Mouse (Mus musculus): ENCODE data around the gene Prr15l. TPM values are rescaled to one million over a fixed set of nuclear protein-coding genes. Genes with fewer than 3 reads are reported as not detected.

The Prr15l gene
- polyA plus RNA-seq (2014; fragmentation: Nextera tagmentation; extraction: Ambion mirVana): 0.35 and 0.97 TPM in 2 replicates

GRCm38 (mm10) chr11:96928088-96928487 lies at the start of gene Prr15l:
Prr15l (plus strand) TSS chr11:96928104.
- Histone ChIP-seq H3K9me3 (ENCODE audit: control insufficient read depth, low read length) (no peaks in the 10 kb centered on the region), H3K27ac (replicated peaks; ENCODE audit: low read depth, low read length) (no peak within 1 kb of the TSS), H3K27me3 (ENCODE audit: control insufficient read depth, insufficient read depth, low read length) (peaks cover 14% of the 10 kb centered on the region), H3K4me1 (ENCODE audit: control insufficient read depth, insufficient read depth, low read length) (no peaks in the 10 kb centered on the region), H3K9ac (ENCODE audit: low read length) (no peak within 1 kb of the TSS), H3K4me2 (ENCODE audit: low read depth, severe bottlenecking) (no peak within 1 kb of the TSS), H3K4me3 (ENCODE audit: low read depth, low read length) (no peak within 1 kb of the TSS), H3K36me3 (ENCODE audit: control insufficient read depth, insufficient read depth, low read length) (no peaks in the 10 kb centered on the region)
- no peak for ATAC-seq (ENCODE audit: insufficient number of reproducible peaks, low FRiP score, low TSS enrichment, low read depth)
- DNase-seq (ENCODE audit: low spot score): no peak
- WGBS: 62% methylated on average over 2 of the region's 2 CpGs

GRCm38 (mm10) chr11:96878715-96879114 lies 49.2 kb upstream of the Prr15l start:
- no peaks in the 10 kb centered on the region for H3K36me3 ChIP-seq (ENCODE audit: control insufficient read depth, insufficient read depth, low read length)
- no peak overlapping the region for H3K4me2 ChIP-seq (ENCODE audit: low read depth, severe bottlenecking)
- H3K9ac ChIP-seq (ENCODE audit: low read length): no peak overlapping the region
- H3K4me3 ChIP-seq (ENCODE audit: low read depth, low read length): no peak overlapping the region
- H3K27me3 ChIP-seq (ENCODE audit: control insufficient read depth, insufficient read depth, low read length): no peaks in the 10 kb centered on the region
- H3K9me3 ChIP-seq (ENCODE audit: control insufficient read depth, low read length): no peaks in the 10 kb centered on the region
- WGBS: 80% methylated on average over 3 of the region's 3 CpGs
- DNase-seq (ENCODE audit: low spot score) (no peak), ATAC-seq (ENCODE audit: insufficient number of reproducible peaks, low FRiP score, low TSS enrichment, low read depth) (no peak)
- H3K27ac ChIP-seq (replicated peaks; ENCODE audit: low read depth, low read length): no peak overlapping the region
- H3K4me1 ChIP-seq (ENCODE audit: control insufficient read depth, insufficient read depth, low read length): peaks cover 17% of the 10 kb centered on the region

DNA sequence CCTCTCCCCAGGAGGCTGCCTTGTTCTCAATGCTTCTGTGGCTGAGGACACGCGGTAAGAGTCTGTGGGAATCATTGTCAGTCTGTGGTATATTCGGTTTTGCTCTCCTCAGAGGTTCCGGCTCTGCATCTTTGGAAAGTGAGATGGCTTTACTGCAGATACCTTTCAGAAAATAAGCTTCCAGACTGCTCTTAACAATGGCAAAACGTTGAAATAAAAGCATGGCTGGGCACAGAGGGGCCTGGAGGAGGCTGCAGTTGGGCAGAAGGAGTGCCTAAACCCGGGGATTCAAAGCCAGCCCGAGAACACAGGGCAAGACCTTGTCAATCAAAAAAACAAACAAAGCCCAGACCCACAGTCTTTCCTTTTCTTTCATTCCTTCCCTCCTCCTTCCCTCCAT lies 48.5 kb upstream of the Prr15l start:
- Histone ChIP-seq H3K4me1 (ENCODE audit: control insufficient read depth, insufficient read depth, low read length) (peaks cover 13% of the 10 kb centered on the region), H3K9ac (ENCODE audit: low read length) (no peak overlapping the region), H3K9me3 (ENCODE audit: control insufficient read depth, low read length) (no peaks in the 10 kb centered on the region), H3K36me3 (ENCODE audit: control insufficient read depth, insufficient read depth, low read length) (no peaks in the 10 kb centered on the region), H3K4me3 (ENCODE audit: low read depth, low read length) (no peak overlapping the region), H3K27me3 (ENCODE audit: control insufficient read depth, insufficient read depth, low read length) (no peaks in the 10 kb centered on the region), H3K4me2 (ENCODE audit: low read depth, severe bottlenecking) (no peak overlapping the region), H3K27ac (replicated peaks; ENCODE audit: low read depth, low read length) (no peak overlapping the region)
- WGBS: 53% methylated on average over 7 of the region's 7 CpGs
- no peak for ATAC-seq (ENCODE audit: insufficient number of reproducible peaks, low FRiP score, low TSS enrichment, low read depth)
- no peak for DNase-seq (ENCODE audit: low spot score)

DNA sequence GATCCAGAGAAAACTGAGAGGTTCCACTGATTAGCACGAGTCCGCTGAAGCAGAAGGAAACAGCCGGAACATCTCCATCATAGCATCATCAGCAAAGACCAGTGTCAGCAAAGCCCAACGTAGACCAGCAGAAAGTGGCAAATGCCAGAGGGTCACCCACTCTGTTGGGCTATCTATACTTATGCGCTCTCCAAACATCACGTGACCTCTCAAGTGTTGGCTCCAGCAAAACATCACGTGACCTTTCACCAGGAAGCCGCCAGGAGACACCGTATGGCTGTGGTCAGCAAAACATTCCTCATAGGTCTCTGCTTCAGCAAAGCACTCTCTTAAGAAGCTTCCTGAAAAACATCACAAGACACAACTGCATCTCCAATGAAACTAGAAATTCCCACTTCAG lies 47.6 kb upstream of the Prr15l start:
- Histone ChIP-seq H3K27me3 (ENCODE audit: control insufficient read depth, insufficient read depth, low read length) (no peaks in the 10 kb centered on the region), H3K9me3 (ENCODE audit: control insufficient read depth, low read length) (no peaks in the 10 kb centered on the region), H3K36me3 (ENCODE audit: control insufficient read depth, insufficient read depth, low read length) (no peaks in the 10 kb centered on the region), H3K4me3 (ENCODE audit: low read depth, low read length) (no peak overlapping the region), H3K4me1 (ENCODE audit: control insufficient read depth, insufficient read depth, low read length) (peaks cover 12% of the 10 kb centered on the region), H3K9ac (ENCODE audit: low read length) (no peak overlapping the region), H3K4me2 (ENCODE audit: low read depth, severe bottlenecking) (no peak overlapping the region), H3K27ac (replicated peaks; ENCODE audit: low read depth, low read length) (no peak overlapping the region)
- no peak for DNase-seq (ENCODE audit: low spot score)
- 91% methylated on average over 9 of the region's 9 CpGs for WGBS
- no peak for ATAC-seq (ENCODE audit: insufficient number of reproducible peaks, low FRiP score, low TSS enrichment, low read depth)

GRCm38 (mm10) chr11:96885901-96886340 lies 42.0 kb upstream of the Prr15l start:
- Histone ChIP-seq H3K4me3 (ENCODE audit: low read depth, low read length) (no peak overlapping the region), H3K4me2 (ENCODE audit: low read depth, severe bottlenecking) (no peak overlapping the region), H3K9ac (ENCODE audit: low read length) (no peak overlapping the region; the same call in 1 of the 2 replicates), H3K27me3 (ENCODE audit: control insufficient read depth, insufficient read depth, low read length) (no peaks in the 10 kb centered on the region), H3K27ac (replicated peaks; ENCODE audit: low read depth, low read length) (no peak overlapping the region), H3K36me3 (ENCODE audit: control insufficient read depth, insufficient read depth, low read length) (no peaks in the 10 kb centered on the region), H3K9me3 (ENCODE audit: control insufficient read depth, low read length) (no peaks in the 10 kb centered on the region), H3K4me1 (ENCODE audit: control insufficient read depth, insufficient read depth, low read length) (peaks cover 12% of the 10 kb centered on the region)
- 6% methylated on average over 5 of the region's 5 CpGs for WGBS
- DNase-seq (ENCODE audit: low spot score) (no peak), ATAC-seq (ENCODE audit: insufficient number of reproducible peaks, low FRiP score, low TSS enrichment, low read depth) (no peak)

- no peaks in the 10 kb centered on the region for H3K9me3 ChIP-seq (ENCODE audit: control insufficient read depth, low read length)
- H3K4me2 ChIP-seq (ENCODE audit: low read depth, severe bottlenecking): no peak overlapping the region
- H3K27ac ChIP-seq (replicated peaks; ENCODE audit: low read depth, low read length): no peak overlapping the region
- H3K9ac ChIP-seq (ENCODE audit: low read length): no peak overlapping the region
- ATAC-seq (ENCODE audit: insufficient number of reproducible peaks, low FRiP score, low TSS enrichment, low read depth) (no peak), DNase-seq (ENCODE audit: low spot score) (no peak)
- H3K4me1 ChIP-seq (ENCODE audit: control insufficient read depth, insufficient read depth, low read length): peaks cover 12% of the 10 kb centered on the region
- 89% methylated on average over 8 of the region's 8 CpGs for WGBS
- H3K4me3 ChIP-seq (ENCODE audit: low read depth, low read length): no peak overlapping the region
- no peaks in the 10 kb centered on the region for H3K27me3 ChIP-seq (ENCODE audit: control insufficient read depth, insufficient read depth, low read length)
- H3K36me3 ChIP-seq (ENCODE audit: control insufficient read depth, insufficient read depth, low read length): no peaks in the 10 kb centered on the region
Measured at GRCm38 (mm10) chr11:96886942-96887546, 40.9 kb upstream of the Prr15l start.

DNA sequence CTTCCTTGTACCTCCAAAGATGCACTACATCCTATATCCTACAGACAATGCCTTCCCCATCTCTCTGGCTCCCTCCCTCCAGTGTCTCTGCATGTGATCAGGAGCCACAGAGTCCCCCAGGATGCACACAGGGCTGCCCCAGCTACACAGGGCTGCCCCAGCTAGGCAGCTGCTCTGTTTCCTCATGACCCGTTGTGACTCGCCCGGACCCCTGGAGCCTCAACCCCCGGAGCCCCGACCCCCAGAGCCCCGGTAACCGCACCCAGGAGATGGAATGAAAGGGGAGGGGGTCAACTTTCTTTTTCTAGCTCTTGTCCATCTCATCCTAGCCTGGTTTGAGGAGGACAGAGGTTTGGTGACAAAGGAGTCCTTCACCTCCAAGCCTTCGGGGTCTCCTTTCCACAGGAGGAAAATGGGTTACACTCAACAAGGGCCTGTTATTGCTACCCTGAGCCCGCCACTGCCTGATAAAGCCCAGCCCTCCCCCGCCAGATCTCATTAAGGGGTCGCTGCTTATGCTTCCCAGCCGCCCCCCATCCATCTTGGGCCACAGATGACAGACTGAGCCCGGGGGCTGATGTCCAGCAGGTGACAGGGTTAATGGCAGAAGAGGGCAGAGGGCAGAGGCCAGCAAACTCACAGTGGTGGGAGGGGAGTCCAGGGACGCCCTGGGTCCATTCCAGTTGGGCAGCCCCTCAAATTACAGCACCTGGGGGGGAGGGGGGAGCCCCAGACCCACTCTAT lies 35.9 kb upstream of the Prr15l start:
- H3K4me3 ChIP-seq (ENCODE audit: low read depth, low read length): no peak overlapping the region
- H3K27me3 ChIP-seq (ENCODE audit: control insufficient read depth, insufficient read depth, low read length): no peaks in the 10 kb centered on the region
- H3K9me3 ChIP-seq (ENCODE audit: control insufficient read depth, low read length): no peaks in the 10 kb centered on the region
- no peak overlapping the region for H3K9ac ChIP-seq (ENCODE audit: low read length)
- H3K4me2 ChIP-seq (ENCODE audit: low read depth, severe bottlenecking): no peak overlapping the region
- 15% methylated on average over 14 of the region's 14 CpGs for WGBS
- H3K36me3 ChIP-seq (ENCODE audit: control insufficient read depth, insufficient read depth, low read length): no peaks in the 10 kb centered on the region
- DNase-seq (ENCODE audit: low spot score): no peak
- H3K4me1 ChIP-seq (ENCODE audit: control insufficient read depth, insufficient read depth, low read length): no peaks in the 10 kb centered on the region
- ATAC-seq (ENCODE audit: insufficient number of reproducible peaks, low FRiP score, low TSS enrichment, low read depth): no peak
- H3K27ac ChIP-seq (replicated peaks; ENCODE audit: low read depth, low read length): no peak overlapping the region

- Histone ChIP-seq H3K36me3 (ENCODE audit: control insufficient read depth, insufficient read depth, low read length) (no peaks in the 10 kb centered on the region), H3K4me2 (ENCODE audit: low read depth, severe bottlenecking) (no peak overlapping the region), H3K27me3 (ENCODE audit: control insufficient read depth, insufficient read depth, low read length) (no peaks in the 10 kb centered on the region), H3K9me3 (ENCODE audit: control insufficient read depth, low read length) (no peaks in the 10 kb centered on the region), H3K4me3 (ENCODE audit: low read depth, low read length) (no peak overlapping the region), H3K4me1 (ENCODE audit: control insufficient read depth, insufficient read depth, low read length) (no peaks in the 10 kb centered on the region), H3K9ac (ENCODE audit: low read length) (no peak overlapping the region), H3K27ac (replicated peaks; ENCODE audit: low read depth, low read length) (0 out of 2 replicates have a peak overlapping the region, but pooled peaks have one; percentile 42)
- 67% methylated on average over 11 of the region's 11 CpGs for WGBS
- ATAC-seq (ENCODE audit: insufficient number of reproducible peaks, low FRiP score, low TSS enrichment, low read depth) (no peak), DNase-seq (ENCODE audit: low spot score) (no peak)
Measured at GRCm38 (mm10) chr11:96893203-96893842, 34.6 kb upstream of the Prr15l start.
